Mouse (Mus musculus): Measurements from ENCODE around the gene Gm20388.

DNA sequence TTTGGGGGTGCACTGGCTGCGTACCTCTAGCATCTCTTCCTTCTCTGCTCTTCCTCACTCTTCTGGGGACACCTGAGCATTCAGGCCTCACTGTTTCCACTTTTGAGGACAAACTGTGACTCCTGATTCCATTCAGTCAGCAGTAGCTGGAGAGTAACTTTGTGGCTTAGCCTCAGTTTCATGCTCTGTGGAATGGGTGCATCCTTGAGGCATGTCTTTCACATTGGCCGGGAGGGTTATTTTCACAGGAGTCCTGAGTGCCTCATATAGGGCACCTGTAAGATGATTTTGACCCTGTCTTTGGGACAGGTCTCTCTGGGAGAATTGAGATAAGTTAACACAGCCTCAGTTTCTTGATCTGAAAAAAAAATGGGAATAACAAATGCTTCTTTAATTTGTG lies 1212.5 kb downstream of the Gm20388 start:
- TF ChIP-seq CTCF (IDR thresholded peaks at IDR 0.05; ENCODE audit: extremely low read depth, insufficient read depth, low read length): no peak
- TF ChIP-seq POLR2A (IDR thresholded peaks at IDR 0.05; ENCODE audit: extremely low read depth, insufficient read depth, low read length): no peak

Measured in cortical plate, adult 2 months (tissue).